ENCODE assay signal across 27 mouse cellular contexts in the genomic region with DNA sequence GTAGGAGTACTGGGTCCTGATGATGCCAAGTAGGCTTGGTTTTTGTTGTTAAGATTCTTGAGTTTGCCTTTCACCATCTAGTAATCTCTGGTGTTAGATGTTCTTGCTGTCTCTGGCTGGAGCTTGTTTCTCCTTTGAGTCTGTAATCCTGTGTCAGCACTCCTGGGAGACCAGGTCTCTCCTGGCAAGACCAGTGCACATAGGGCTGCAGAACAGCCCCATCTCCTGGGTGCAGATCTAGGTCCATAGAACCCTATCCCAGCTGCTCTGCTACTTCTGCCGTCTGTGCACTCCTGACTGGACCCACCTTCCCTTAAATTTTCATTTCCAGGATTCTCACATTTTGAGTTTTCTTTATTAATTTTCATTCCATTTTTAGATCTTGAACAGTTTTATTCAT.
A peak's percentile ranks its signal among the peaks of the same experiment; 100 is the strongest.
DNase-seq lines count a peak whose midpoint lies in the region; ATAC-seq lines count a peak whose summit lies in the region.
"Had no signal": no experiment of that assay in that cellular context is flagged by ENCODE, and none has a peak within 500 bp of the region (broad histone marks: within the 10 kb centered on the region; RNA-seq: fewer than 3 reads in every experiment).

No protein-coding gene starts in this region.

- H3K36me3 ChIP-seq in forebrain, embryonic 15.5 days: no peaks in the 10 kb centered on the region
- H3K36me3 ChIP-seq: forebrain, embryonic 10.5 days; heart, embryonic 12.5 days; heart, embryonic 15.5 days; hindbrain, embryonic 10.5 days; hindbrain, embryonic 13.5 days had no signal

- 86% methylated on average over 1 of the region's 1 CpGs for WGBS in forebrain, embryonic 15.5 days

- H3K4me1 ChIP-seq in forebrain, embryonic 15.5 days: no peaks in the 10 kb centered on the region
- H3K4me1 ChIP-seq: forebrain, embryonic 10.5 days; forebrain, embryonic 13.5 days; heart, embryonic 12.5 days; heart, embryonic 15.5 days; hindbrain, embryonic 10.5 days; hindbrain, embryonic 13.5 days had no signal

- H3K9me3 ChIP-seq in forebrain, embryonic 15.5 days: no peaks in the 10 kb centered on the region
- H3K9me3 ChIP-seq: forebrain, embryonic 10.5 days; forebrain, embryonic 13.5 days; heart, embryonic 12.5 days; heart, embryonic 15.5 days; hindbrain, embryonic 10.5 days; hindbrain, embryonic 13.5 days had no signal

- H3K4me3 ChIP-seq in forebrain, embryonic 15.5 days: no peak overlapping the region
- H3K4me3 ChIP-seq: forebrain, embryonic 10.5 days; forebrain, embryonic 13.5 days; heart, embryonic 12.5 days; heart, embryonic 15.5 days; hindbrain, embryonic 10.5 days; hindbrain, embryonic 13.5 days had no signal

- H3K27me3 ChIP-seq in forebrain, embryonic 15.5 days: no peaks in the 10 kb centered on the region
- H3K27me3 ChIP-seq: forebrain, embryonic 13.5 days; heart, embryonic 12.5 days; heart, embryonic 15.5 days; hindbrain, embryonic 13.5 days had no signal

- DNase-seq in cerebellum, adult 11 months: peak; percentile 22
- peak; percentile 28 to 39 for DNase-seq in cerebellum, adult 18-20 months
- peak; percentile 61 for DNase-seq in cerebellum, adult 9-10 months
- peak; percentile 51 for DNase-seq in cerebellum, postnatal 25 days
- DNase-seq in Muller cell, postnatal 12 days (ENCODE audit: inconsistent ontology term): no peak
- DNase-seq in layer of hippocampus, adult 11-12 months (ENCODE audit: low spot score): no peak
- DNase-seq in spleen, postnatal 14 days (ENCODE audit: low spot score in 2 of 2): no peak
- DNase-seq: adrenal gland, adult 8-10 months; adrenal gland, postnatal 25 days; forebrain, postnatal 0 days; gastrocnemius, postnatal 25 days; heart, adult 18-20 months; heart, postnatal 10 days; heart, postnatal 36 days; kidney, adult 2 months had no signal

- H3K4me2 ChIP-seq in forebrain, embryonic 15.5 days (replicated peaks): no peak overlapping the region
- H3K4me2 ChIP-seq: forebrain, embryonic 13.5 days; heart, embryonic 12.5 days; heart, embryonic 15.5 days; hindbrain, embryonic 13.5 days had no signal

- no peak overlapping the region for H3K27ac ChIP-seq in forebrain, embryonic 15.5 days (replicated peaks)
- H3K27ac ChIP-seq: forebrain, embryonic 10.5 days; forebrain, embryonic 13.5 days; heart, embryonic 15.5 days; hindbrain, embryonic 10.5 days; hindbrain, embryonic 13.5 days; hindbrain, postnatal 0 days had no signal

- no peak for ATAC-seq in forebrain, embryonic 15.5 days (replicated peaks)
- ATAC-seq: activated CD4-positive, CD25-positive, alpha-beta regulatory T cell, adult 4 months; CD4-positive, CD25-positive, alpha-beta regulatory T cell, adult 4 months; forebrain, embryonic 13.5 days; forebrain, postnatal 0 days; hindbrain, postnatal 0 days; inflammation-experienced regulatory T-cells, adult 6 months; intestine, postnatal 0 days had no signal

- no peak overlapping the region for H3K9ac ChIP-seq in forebrain, embryonic 15.5 days (replicated peaks)
- H3K9ac ChIP-seq: forebrain, embryonic 13.5 days; forebrain, postnatal 0 days; heart, embryonic 12.5 days; heart, embryonic 15.5 days; hindbrain, embryonic 13.5 days had no signal

Comparison
In these comparisons a context has a peak if more than half of its experiments do, and no peak if none do; other contexts are left out.
1. DNase-seq: peak in cerebellum, adult 11 months (single experiment), cerebellum, adult 18-20 months (2 of 2), cerebellum, adult 9-10 months (single experiment) and cerebellum, postnatal 25 days (2 of 2); none in Muller cell, postnatal 12 days (single experiment), layer of hippocampus, adult 11-12 months (single experiment) and spleen, postnatal 14 days (0 of 2).